Mouse (Mus musculus) brain, adult 10 weeks (tissue): ENCODE measurements around the gene Uxs1. TPM values are rescaled to one million over a fixed set of nuclear protein-coding genes. Genes with fewer than 3 reads are reported as not detected.

Source experiments
- polyA plus RNA-seq: library from polyadenylated mRNA; stranded (reverse); fragments of 350-450 nt; fragmentation: Illumina TruSeq; extraction: RNeasy Lipid Tissue Mini Kit (QIAGEN cat#74804); gene quantifications from one replicate; pipeline ENCODE4 v1.2.3, GENCODE M21; 2015; ENCODE audit warnings: low read depth, low replicate concordance

The Uxs1 gene
- 72.8 TPM for polyA plus RNA-seq

DNA sequence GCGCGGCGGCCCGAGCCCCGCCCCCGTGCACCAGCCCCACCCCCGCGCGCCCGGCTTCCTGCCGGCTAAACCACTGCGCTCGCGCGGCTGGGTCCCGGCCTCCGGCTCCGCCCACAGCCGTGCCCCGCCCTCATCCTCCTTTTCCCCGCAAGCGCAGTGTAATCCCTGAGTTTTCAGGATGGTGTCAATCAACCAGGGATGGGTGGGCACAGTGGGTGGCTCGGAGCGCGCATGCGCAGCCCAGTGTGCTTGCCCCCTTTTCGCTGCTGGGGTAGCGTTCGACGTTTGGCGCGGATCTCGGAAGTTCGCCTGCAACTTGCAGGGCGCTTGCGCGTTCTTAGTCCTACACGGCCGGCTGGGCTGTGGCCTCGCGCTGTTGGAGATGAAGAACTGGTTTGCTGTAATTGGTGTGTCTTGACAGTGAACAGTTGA is at the start of gene Uxs1:
Gene Uxs1 (minus strand): TSS at position 38 of the 432 bp plus-strand sequence.

DNA sequence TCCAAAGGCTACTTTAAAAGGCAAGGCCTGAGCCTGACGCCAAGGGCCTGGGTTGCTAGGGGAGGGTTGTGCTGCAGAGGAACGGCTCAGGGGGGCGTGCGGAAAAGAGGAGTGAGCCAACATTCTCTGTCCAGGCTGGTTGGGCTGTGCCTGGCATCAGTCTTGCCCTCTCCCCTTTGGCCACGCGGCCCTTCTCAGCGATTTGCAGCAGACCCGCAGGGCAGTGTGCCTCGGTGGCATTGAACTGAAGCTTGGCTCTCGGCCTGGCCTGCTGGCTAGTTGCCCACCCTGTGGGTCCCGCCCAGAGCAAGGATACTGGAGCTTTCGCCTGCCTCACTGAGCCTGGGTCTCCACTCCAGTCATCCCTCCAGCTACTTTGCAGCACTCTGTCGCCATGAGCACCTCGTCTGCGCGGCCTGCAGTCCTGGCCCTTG is 97.1 kb downstream of the Uxs1 start, which contains the start of gene 1500015O10Rik:
Gene 1500015O10Rik (plus strand): TSS at position 112 of the 434 bp plus-strand sequence.

Other genes starting within 250 kb of the Uxs1 start
- gene 1500015O10Rik, start 97.2 kb downstream of the Uxs1 start, polyA plus RNA-seq = 28.7 TPM
- gene Tpp2, start 105.8 kb upstream of the Uxs1 start, polyA plus RNA-seq = 36.8 TPM
- not detected for gene Mettl21c, start 192.2 kb upstream of the Uxs1 start, polyA plus RNA-seq
- gene Gm8251, start 234.1 kb upstream of the Uxs1 start, polyA plus RNA-seq = not detected